Mouse (Mus musculus) liver, embryonic 18 days (tissue): ENCODE data around the gene Fcgr2b. TPM values are rescaled to one million over a fixed set of nuclear protein-coding genes. Genes with fewer than 3 reads are reported as not detected.

Source experiments
- polyA plus RNA-seq: library from polyadenylated mRNA; depleted of rRNA; stranded (reverse); fragments of >200 nt; gene quantifications from 2 replicates; pipeline ENCODE4 v1.2.3, GENCODE M21; 2012; rRNA removed

Fcgr2b gene
- 15.1 and 16.6 TPM in 2 replicates for polyA plus RNA-seq

GRCm38 (mm10) chr1:170976447-170976846 is at the start of gene Fcgr2b:
Gene Fcgr2b (minus strand): TSS chr1:170976547.

GRCm38 (mm10) chr1:171018737-171019136 is 42.4 kb upstream of the Fcgr2b start, which contains the start of gene Fcgr4:
Gene Fcgr4 (plus strand): TSS chr1:171018920.

GRCm38 (mm10) chr1:170927378-170927777 is 49.0 kb downstream of the Fcgr2b start, which contains the start of gene Fcrla:
Gene Fcrla (minus strand): TSS chr1:170927583.

GRCm38 (mm10) chr1:170912891-170913615 is 63.3 kb downstream of the Fcgr2b start, which contains the start of gene Fcrlb:
Gene Fcrlb (minus strand): TSS chr1:170912941.

Other genes with a start within 250 kb of the Fcgr2b start
- gene Atf6, start 108.8 kb downstream of the Fcgr2b start, polyA plus RNA-seq: 6.3 and 7.2 TPM in 2 replicates
- 0.32 and 0.48 TPM in 2 replicates for gene Gm26620, start 91.5 kb downstream of the Fcgr2b start, polyA plus RNA-seq
- gene Dusp12, start 91.0 kb downstream of the Fcgr2b start, polyA plus RNA-seq: 20.3 and 21.7 TPM in 2 replicates
- gene Fcrlb, start 63.6 kb downstream of the Fcgr2b start, polyA plus RNA-seq: 0.16 and 0.21 TPM in 2 replicates
- 5.1 and 8.6 TPM in 2 replicates for gene Fcrla, start 49.0 kb downstream of the Fcgr2b start, polyA plus RNA-seq
- gene Fcgr4, start 42.4 kb upstream of the Fcgr2b start, polyA plus RNA-seq: 14.2 and 16.1 TPM in 2 replicates
- gene Fcgr3, start 88.4 kb upstream of the Fcgr2b start, polyA plus RNA-seq: 39.4 and 40.8 TPM in 2 replicates
- gene Cfap126, start 137.4 kb upstream of the Fcgr2b start, polyA plus RNA-seq: 2.9 and 3.3 TPM in 2 replicates
- 184 and 192 TPM in 2 replicates for gene Sdhc, start 174.1 kb upstream of the Fcgr2b start, polyA plus RNA-seq
- gene Mpz, start 174.2 kb upstream of the Fcgr2b start, polyA plus RNA-seq: 0.12 and 0.14 TPM in 2 replicates
- gene Pcp4l1, start 219.7 kb upstream of the Fcgr2b start, polyA plus RNA-seq: 6.4 and 7.7 TPM in 2 replicates
- 22.1 and 22.4 TPM in 2 replicates for gene Nr1i3, start 237.4 kb upstream of the Fcgr2b start, polyA plus RNA-seq
- gene Tomm40l, start 246.0 kb upstream of the Fcgr2b start, polyA plus RNA-seq: 8.5 and 9.6 TPM in 2 replicates
- 8,837 and 9,746 TPM in 2 replicates for gene Apoa2, start 248.5 kb upstream of the Fcgr2b start, polyA plus RNA-seq